Mouse (Mus musculus) heart, embryonic 11.5 days (tissue): ENCODE measurements around the gene Hpse2. TPM values are rescaled to one million over a fixed set of nuclear protein-coding genes. Genes with fewer than 3 reads are reported as not detected.

Experiments
- ATAC-seq: fragments of 200-750 bp; cut with Nextera tagmentation; replicated peaks from 2 replicates; pipeline ENCODE4 v1.8.0; 2017; ENCODE audit warnings: moderate library complexity; ENCODE audit not compliant: insufficient number of reproducible peaks, low FRiP score, low TSS enrichment
- H3K27ac ChIP-seq: fragments of 300-500 bp; sonication (generic); 2 replicates; pipeline ENCODE4 v1.5.1; 2014; ENCODE audit warnings: mild to moderate bottlenecking, low read depth, low read length
- H3K27me3 ChIP-seq: fragments of 300-500 bp; sonication (generic); 2 replicates; pipeline ENCODE4 v1.6.1; 2014; ENCODE audit warnings: mild to moderate bottlenecking, low read length, mixed read lengths; ENCODE audit not compliant: control insufficient read depth, insufficient read depth
- H3K36me3 ChIP-seq: fragments of 300-500 bp; sonication (generic); 2 replicates; pipeline ENCODE4 v1.6.1; 2014; ENCODE audit warnings: mild to moderate bottlenecking, low read length, moderate library complexity, mixed read lengths; ENCODE audit not compliant: control insufficient read depth, insufficient read depth
- H3K4me1 ChIP-seq: fragments of 300-500 bp; sonication (generic); 2 replicates; pipeline ENCODE4 v1.6.1; 2014; ENCODE audit warnings: low read length; ENCODE audit not compliant: control insufficient read depth, insufficient read depth
- H3K4me2 ChIP-seq: fragments of 300-500 bp; sonication (generic); 2 replicates; pipeline ENCODE4 v1.6.1; 2014; ENCODE audit warnings: mild to moderate bottlenecking, moderate library complexity
- H3K4me3 ChIP-seq: fragments of 300-500 bp; sonication (generic); 2 replicates; pipeline ENCODE4 v1.5.1; 2014; ENCODE audit warnings: low read depth, low read length
- H3K9ac ChIP-seq: fragments of 300-500 bp; sonication (generic); 2 replicates; pipeline ENCODE4 v1.6.1; 2014; ENCODE audit warnings: mild to moderate bottlenecking, low read depth, low read length, moderate library complexity
- H3K9me3 ChIP-seq: fragments of 300-500 bp; sonication (generic); replicated peaks from 2 replicates; pipeline ENCODE4 v1.6.1; 2016; ENCODE audit warnings: low read length; ENCODE audit not compliant: control insufficient read depth
- WGBS: fragments of 180-500 bp; shearing (Covaris S2); extraction: QIAGEN DNeasy Blood & Tissue Kit; methylation state at CpG from one replicate; pipeline ENCODE4 v1.1.7; 2014; ENCODE audit not compliant: insufficient replicate concordance; 5-methylcytosine and 5-hydroxymethylcytosine counted together
- polyA plus RNA-seq: library from polyadenylated mRNA; unstranded; fragments of >200 nt; fragmentation: Nextera tagmentation; extraction: Ambion mirVana; gene quantifications from 2 replicates; pipeline ENCODE4 v1.2.1, GENCODE M21; 2014

Gene Hpse2
- polyA plus RNA-seq, 1 experiment from 2014 or later = 0.27 TPM

DNA sequence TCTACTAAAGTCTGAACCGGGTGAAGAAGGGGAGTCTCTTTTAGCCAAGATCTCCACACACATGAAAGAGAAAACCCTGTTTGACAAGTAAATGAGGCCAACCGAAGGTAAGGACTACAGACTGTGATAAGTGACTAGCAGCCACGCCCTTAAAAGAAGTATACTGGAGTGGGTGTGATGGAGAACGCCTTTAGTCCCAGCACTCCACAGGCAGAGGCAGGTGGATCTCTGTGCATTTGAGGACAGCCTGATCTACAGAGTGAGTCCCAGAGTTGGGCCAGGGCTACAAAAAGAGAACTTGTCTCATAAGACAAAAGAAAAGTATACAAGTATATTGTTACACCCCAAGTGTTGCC lies 642.3 kb downstream of the Hpse2 start:
- Histone ChIP-seq H3K9ac (no peak overlapping the region), H3K9me3 (no peaks in the 10 kb centered on the region), H3K4me3 (no peak overlapping the region), H3K4me2 (no peak overlapping the region), H3K27ac (no peak overlapping the region), H3K27me3 (no peaks in the 10 kb centered on the region; the same call in 1 of the 2 replicates), H3K4me1 (peaks cover 35% of the 10 kb centered on the region), H3K36me3 (no peaks in the 10 kb centered on the region)
- no peak for ATAC-seq
- WGBS = 71% methylated on average over 4 of the region's 4 CpGs

DNA sequence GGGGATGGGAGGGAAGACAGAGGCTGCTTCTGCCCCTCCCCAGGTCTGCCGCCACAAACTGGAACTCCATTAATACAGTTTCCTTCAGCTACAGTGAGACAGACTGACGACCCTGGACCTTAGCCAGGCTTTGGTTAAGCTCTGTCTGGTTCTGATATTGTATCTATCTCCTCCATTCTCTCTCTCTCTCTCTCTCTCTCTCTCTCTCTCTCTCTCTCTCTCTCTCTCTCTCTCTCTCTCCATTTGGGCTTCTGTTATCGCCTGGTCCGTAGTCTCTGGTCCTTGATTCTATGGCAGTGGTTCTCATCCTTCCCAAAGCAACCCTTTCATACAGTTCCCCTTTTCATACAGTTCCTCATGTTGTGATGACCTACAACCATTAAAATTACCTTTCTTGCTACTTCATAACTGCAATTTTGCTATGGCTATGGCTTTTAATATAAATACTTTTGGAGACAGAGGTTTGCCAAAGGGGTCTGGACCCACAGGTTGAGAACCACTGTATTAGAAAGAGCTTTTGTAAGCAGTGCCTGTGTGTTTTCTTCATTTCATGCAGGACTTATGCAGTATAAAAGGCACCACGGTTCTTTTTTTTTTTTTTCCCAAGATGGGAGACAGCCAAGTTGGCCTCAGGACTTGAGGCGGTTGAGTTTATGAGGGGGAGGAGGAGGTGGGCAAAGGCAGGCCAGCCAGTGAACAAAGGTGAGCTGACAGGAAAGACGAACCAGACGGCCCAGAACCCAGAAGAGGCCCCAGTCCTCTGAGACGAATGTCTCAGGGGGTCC lies 642.9 kb downstream of the Hpse2 start:
- H3K4me1 ChIP-seq = peaks cover 35% of the 10 kb centered on the region
- no peaks in the 10 kb centered on the region for H3K36me3 ChIP-seq
- no peak overlapping the region for H3K4me2 ChIP-seq
- 63% methylated on average over 9 of the region's 9 CpGs for WGBS
- H3K9ac ChIP-seq = no peak overlapping the region
- H3K9me3 ChIP-seq = no peaks in the 10 kb centered on the region
- no peak overlapping the region for H3K27ac ChIP-seq
- no peak overlapping the region for H3K4me3 ChIP-seq
- no peak for ATAC-seq
- no peaks in the 10 kb centered on the region; the same call in 1 of the 2 replicates for H3K27me3 ChIP-seq

DNA sequence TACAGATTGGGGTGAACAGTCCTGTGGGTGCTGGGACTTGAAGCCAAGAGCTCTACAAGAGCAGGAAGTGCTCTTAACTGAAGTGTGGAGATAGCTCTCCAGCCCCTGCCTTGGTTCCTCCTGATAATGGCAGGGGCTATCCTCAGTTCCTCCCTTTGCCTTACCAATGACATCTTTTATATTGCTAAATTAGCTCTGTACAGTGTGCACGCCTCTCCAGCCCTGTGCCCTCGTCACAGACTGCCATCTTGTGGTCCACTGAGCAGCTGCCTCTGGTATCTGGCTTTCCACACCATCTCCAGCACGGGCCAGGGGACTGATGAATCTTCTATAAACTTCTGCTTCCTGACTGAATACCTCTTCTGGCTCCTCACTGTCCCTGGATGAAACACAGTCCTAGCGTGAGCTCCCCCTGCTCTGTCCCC lies 644.0 kb downstream of the Hpse2 start:
- WGBS = 17% methylated on average over 4 of the region's 4 CpGs
- Histone ChIP-seq H3K27ac (no peak overlapping the region), H3K27me3 (no peaks in the 10 kb centered on the region; the same call in 1 of the 2 replicates), H3K9ac (no peak overlapping the region), H3K4me1 (peaks cover 25% of the 10 kb centered on the region), H3K4me2 (no peak overlapping the region), H3K36me3 (no peaks in the 10 kb centered on the region), H3K9me3 (no peaks in the 10 kb centered on the region), H3K4me3 (no peak overlapping the region)
- ATAC-seq = peak; percentile 43; the same call in 1 of the 2 replicates

DNA sequence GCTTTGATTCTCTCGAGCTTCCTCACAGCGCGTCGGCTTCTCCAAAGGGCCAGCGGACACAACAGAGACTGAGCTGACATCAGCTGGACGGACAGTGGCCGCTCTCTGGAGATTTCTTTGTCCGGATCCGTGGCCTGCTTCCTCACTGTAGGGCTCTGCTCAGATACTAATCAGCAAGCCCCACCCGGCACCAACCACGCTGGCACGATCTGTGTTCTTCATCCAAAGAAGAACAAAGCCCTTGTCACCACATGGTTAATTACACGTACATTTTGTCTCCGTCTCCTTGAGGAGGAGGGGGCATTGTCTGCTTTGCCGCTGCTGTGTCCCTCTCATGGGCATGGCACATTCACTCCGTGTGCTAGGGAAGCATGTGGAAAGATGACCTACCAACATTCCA lies 644.9 kb downstream of the Hpse2 start:
- Histone ChIP-seq H3K4me3 (no peak overlapping the region), H3K9me3 (no peaks in the 10 kb centered on the region), H3K27ac (no peak overlapping the region), H3K9ac (no peak overlapping the region), H3K4me1 (peaks cover 25% of the 10 kb centered on the region), H3K4me2 (no peak overlapping the region), H3K27me3 (no peaks in the 10 kb centered on the region; the same call in 1 of the 2 replicates), H3K36me3 (no peaks in the 10 kb centered on the region)
- no peak for ATAC-seq
- 73% methylated on average over 16 of the region's 16 CpGs for WGBS

DNA sequence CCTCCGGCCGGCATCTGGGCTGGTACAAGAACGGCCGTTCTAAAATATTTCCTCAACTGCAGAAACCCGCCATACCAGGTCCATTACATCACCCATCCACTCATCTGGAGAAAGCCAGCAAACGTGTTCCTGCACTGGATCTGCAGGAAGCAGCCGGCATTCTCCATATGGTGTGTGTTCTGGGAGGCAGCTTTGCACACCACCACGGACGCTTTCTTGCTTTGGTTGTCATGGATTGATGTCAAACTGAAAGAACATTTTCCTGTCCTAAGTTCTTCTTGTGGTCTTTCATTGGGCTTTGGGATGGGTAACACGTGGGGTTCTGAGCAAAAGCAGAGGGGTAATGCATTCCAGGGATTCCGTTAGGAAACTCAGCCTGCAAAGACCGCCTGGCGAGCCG lies 646.3 kb downstream of the Hpse2 start:
- Histone ChIP-seq H3K4me3 (no peak overlapping the region), H3K27me3 (no peaks in the 10 kb centered on the region; the same call in 1 of the 2 replicates), H3K36me3 (no peaks in the 10 kb centered on the region), H3K27ac (no peak overlapping the region), H3K4me1 (peaks cover 25% of the 10 kb centered on the region), H3K9me3 (no peaks in the 10 kb centered on the region), H3K9ac (no peak overlapping the region), H3K4me2 (no peak overlapping the region)
- no peak for ATAC-seq
- WGBS = 47% methylated on average over 14 of the region's 14 CpGs

DNA sequence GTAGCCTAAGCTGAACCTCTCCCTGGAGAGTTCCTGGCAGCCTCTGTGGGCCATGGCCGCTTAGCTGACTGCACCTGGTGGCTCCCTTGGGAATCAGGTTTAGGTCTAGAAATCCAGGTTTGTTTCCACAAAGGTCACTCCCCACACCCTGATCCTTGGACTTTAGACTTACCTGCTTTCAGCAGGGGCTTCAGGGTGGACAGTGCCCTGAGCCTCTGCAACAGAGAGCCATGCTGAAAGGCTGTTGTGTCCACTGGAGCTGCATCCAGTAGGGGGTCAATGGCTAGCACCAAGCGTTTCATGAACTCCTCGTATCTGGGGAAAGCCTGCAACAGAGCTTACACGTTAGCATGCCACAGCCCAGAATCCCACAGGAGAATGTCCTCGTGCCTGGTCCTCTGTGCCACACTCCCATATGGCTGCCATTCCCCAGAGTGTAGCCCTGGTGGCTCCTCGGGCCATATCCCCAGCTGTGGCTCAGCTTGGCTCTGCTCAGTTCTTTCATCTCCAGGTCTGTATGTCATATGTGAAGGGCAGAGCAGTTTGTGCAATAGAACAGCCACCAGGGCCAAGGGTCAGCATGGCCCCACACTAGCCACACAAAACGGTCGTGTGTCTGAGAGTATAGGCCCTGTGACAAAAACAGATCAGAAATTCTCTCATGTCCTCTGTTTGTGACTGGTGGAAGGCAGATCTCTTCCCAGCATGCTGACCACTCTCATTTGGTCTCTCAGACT lies 647.8 kb downstream of the Hpse2 start:
- Histone ChIP-seq H3K4me3 (no peak overlapping the region), H3K27me3 (no peaks in the 10 kb centered on the region; the same call in 1 of the 2 replicates), H3K36me3 (no peaks in the 10 kb centered on the region), H3K9me3 (no peaks in the 10 kb centered on the region), H3K9ac (no peak overlapping the region), H3K27ac (no peak overlapping the region), H3K4me2 (no peak overlapping the region), H3K4me1 (peaks cover 25% of the 10 kb centered on the region)
- 80% methylated on average over 8 of the region's 8 CpGs for WGBS
- ATAC-seq = no peak

DNA sequence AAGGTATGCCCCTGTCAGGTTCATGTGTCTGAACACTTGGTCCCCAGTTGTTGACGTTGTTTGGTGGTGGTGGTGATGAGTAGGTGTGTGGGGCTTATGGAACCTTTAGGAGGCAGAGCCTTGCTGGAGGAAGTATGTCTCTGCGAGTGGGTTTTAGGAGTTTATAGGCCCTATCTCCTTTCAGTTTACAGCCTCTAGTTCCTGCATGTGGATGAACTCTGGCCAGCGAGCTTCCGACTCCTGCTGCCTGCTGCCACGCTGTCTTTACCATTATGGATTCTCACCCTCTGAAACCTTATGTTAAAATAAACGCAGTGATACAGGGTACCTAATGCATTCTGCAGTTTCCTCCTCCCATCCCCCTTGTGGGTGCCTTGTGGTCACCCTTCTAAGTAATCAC lies 648.4 kb downstream of the Hpse2 start:
- Histone ChIP-seq H3K27ac (no peak overlapping the region), H3K4me1 (peaks cover 21% of the 10 kb centered on the region), H3K27me3 (no peaks in the 10 kb centered on the region; the same call in 1 of the 2 replicates), H3K4me2 (no peak overlapping the region), H3K4me3 (no peak overlapping the region), H3K9me3 (no peaks in the 10 kb centered on the region), H3K9ac (no peak overlapping the region), H3K36me3 (no peaks in the 10 kb centered on the region)
- WGBS = 73% methylated on average over 6 of the region's 6 CpGs
- no peak for ATAC-seq

DNA sequence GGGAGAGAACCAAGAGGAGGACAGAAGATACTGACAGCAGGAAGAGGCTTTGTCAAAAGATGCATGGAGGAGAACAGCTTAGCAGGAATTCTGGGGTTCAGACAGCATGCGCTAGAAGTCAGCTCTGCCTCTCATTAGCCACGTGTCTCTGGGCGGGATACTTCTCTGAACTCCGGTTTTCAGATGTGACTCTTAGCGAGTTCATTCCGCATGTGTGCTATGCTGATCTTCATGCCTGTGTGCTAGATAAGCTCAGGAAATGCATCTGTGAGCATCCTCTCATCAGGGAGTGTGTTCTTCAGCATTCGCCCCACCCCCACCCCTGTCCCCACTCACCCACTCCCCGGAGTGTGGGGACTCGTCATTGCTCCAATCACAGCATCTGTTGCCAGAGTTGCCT lies 650.4 kb downstream of the Hpse2 start:
- no peak overlapping the region for H3K4me3 ChIP-seq
- 63% methylated on average over 9 of the region's 9 CpGs for WGBS
- no peak for ATAC-seq
- no peaks in the 10 kb centered on the region for H3K36me3 ChIP-seq
- H3K27ac ChIP-seq = no peak overlapping the region
- H3K4me2 ChIP-seq = no peak overlapping the region
- peaks cover 12% of the 10 kb centered on the region for H3K4me1 ChIP-seq
- no peak overlapping the region for H3K9ac ChIP-seq
- H3K27me3 ChIP-seq = no peaks in the 10 kb centered on the region; the same call in 1 of the 2 replicates
- no peaks in the 10 kb centered on the region for H3K9me3 ChIP-seq
